Mouse (Mus musculus): ENCODE data around the gene Rassf5. TPM values are rescaled to one million over a fixed set of nuclear protein-coding genes. Genes with fewer than 3 reads are reported as not detected.
A peak's percentile ranks its signal among the peaks of the same experiment; 100 is the strongest.

The Rassf5 gene
- polyA plus RNA-seq, 1 experiment from 2014 or later: 1.7 TPM

DNA sequence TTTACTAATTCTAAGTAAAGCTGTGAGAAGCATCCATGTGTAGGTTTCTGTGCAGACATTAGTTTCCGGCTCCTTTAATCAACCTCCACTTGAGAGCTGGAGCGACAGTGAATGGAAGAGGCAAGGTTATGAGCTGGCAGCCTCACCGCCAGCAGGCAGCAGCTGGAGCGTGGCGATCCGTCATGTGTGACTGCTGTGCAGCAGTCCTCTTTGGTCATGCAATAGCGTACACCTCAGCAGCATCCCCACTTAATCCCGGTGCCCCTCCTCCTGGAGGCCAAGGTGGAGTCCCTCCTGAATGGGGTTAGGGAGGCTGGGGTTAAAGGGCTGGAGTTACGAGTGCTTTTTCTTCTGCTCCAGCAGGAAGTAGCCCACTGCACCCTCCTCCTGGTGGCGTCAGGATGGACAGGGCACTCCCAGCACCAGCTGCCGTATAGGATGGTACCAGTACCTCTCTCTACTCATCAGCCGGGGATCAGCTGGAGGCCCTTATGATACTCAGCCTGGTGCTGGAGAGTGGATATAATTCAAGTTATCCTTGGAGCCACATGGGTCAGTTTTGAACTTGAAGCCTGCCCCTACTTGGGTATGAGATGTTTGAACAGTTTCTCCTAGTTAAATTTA is 20.1 kb downstream of the Rassf5 start:
- Histone ChIP-seq H3K27me3 (no peaks in the 10 kb centered on the region), H3K27ac (no peak overlapping the region), H3K9ac (no peak overlapping the region), H3K4me1 (no peaks in the 10 kb centered on the region), H3K9me3 (no peaks in the 10 kb centered on the region), H3K4me2 (no peak overlapping the region), H3K4me3 (no peak overlapping the region), H3K36me3 (no peaks in the 10 kb centered on the region)
- no peak for ATAC-seq (ENCODE audit: insufficient number of reproducible peaks, insufficient read depth, low FRiP score, low TSS enrichment, low read depth)
- WGBS: 64% methylated on average over 12 of the region's 12 CpGs

DNA sequence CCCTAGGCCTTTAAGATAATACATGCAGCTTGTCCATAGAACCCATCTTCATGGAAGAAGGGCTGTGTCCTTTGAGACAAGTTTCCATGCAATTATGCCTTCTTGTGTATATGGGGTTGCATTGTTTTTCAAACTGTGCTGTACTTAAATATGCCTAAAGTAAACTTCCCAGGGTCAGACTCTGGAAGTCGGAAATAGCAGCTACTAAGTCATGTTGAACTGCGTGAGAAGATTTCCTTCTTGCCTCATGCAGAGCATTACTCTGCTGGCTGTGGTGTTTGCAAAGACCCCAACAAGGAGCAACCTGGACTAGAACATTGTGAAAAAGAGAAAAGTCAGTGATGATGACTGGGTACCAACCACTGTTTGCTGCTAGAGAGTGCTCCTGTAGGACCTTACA is 21.7 kb downstream of the Rassf5 start:
- H3K9ac ChIP-seq: no peak overlapping the region
- H3K4me2 ChIP-seq: no peak overlapping the region
- no peak overlapping the region for H3K27ac ChIP-seq
- no peaks in the 10 kb centered on the region for H3K4me1 ChIP-seq
- ATAC-seq (ENCODE audit: insufficient number of reproducible peaks, insufficient read depth, low FRiP score, low TSS enrichment, low read depth): no peak
- WGBS: 88% methylated on average over 2 of the region's 2 CpGs
- H3K36me3 ChIP-seq: no peaks in the 10 kb centered on the region
- no peaks in the 10 kb centered on the region for H3K27me3 ChIP-seq
- no peaks in the 10 kb centered on the region for H3K9me3 ChIP-seq
- H3K4me3 ChIP-seq: no peak overlapping the region

DNA sequence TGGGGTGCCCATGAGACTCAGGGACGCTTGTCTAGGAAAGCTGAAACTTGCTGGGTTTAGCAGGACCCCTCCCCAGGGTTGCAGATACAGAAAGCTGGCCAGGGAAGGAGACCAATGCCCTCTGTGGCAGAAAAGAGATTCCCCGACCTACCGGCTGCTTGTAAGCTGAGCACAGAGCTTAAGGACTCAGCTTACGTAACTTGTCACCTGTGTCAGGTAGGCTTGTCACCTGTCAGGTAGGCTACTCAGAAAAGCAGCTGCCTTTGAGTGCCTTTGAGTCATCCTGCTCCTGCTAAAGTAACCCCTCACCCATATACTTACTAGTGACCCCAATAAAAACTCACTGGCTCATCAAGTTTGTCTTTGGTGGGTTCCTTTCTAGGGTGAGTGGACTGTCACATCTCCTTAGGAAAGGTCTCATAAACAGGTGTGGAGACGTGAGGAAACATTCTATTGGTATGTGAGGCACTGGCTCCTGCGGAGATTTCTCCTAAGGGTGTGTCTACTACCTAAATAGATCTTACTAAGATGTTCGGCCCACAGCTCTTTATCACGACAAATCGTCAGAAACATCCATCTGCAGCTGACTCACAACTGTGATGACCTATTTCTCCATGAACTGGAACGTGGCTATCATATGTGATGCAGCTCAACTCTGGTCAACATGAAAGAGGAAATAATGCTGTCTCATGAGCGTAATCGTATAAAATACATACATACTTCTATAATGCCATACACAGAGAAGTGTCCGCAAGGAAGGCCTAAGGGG is 23.1 kb downstream of the Rassf5 start:
- ATAC-seq (ENCODE audit: insufficient number of reproducible peaks, insufficient read depth, low FRiP score, low TSS enrichment, low read depth): no peak
- Histone ChIP-seq H3K36me3 (no peaks in the 10 kb centered on the region), H3K27me3 (no peaks in the 10 kb centered on the region)

DNA sequence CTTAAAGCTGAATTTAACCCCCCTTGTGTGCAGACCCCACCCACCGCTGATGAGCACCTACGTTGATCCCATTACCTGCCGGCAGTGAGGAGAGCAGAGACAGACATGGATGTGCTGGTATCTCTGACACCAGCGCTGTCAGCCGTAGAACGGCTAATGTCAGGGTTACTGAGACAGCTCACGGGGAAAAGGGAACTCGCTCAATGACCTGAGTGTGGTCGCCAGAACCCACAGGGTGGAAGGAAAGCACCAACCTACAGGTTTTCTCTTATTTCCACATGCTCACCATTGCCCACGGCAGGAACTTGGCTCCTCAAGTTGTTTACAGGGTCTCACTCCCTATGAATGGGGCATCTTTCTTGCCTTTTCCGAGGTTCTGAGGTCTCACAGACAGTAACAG is 26.1 kb downstream of the Rassf5 start:
- H3K9ac ChIP-seq: no peak overlapping the region
- no peaks in the 10 kb centered on the region for H3K36me3 ChIP-seq
- H3K4me1 ChIP-seq: no peaks in the 10 kb centered on the region
- H3K27me3 ChIP-seq: no peaks in the 10 kb centered on the region
- H3K4me2 ChIP-seq: no peak overlapping the region
- no peak overlapping the region for H3K4me3 ChIP-seq
- no peaks in the 10 kb centered on the region for H3K9me3 ChIP-seq
- H3K27ac ChIP-seq: no peak overlapping the region
- 90% methylated on average over 11 of the region's 11 CpGs for WGBS
- ATAC-seq (ENCODE audit: insufficient number of reproducible peaks, insufficient read depth, low FRiP score, low TSS enrichment, low read depth): no peak

More for the DNA sequence above, 23.1 kb downstream of the Rassf5 start:
- no peaks in the 10 kb centered on the region for H3K9me3 ChIP-seq
- H3K4me3 ChIP-seq: no peak overlapping the region
- H3K4me1 ChIP-seq: no peaks in the 10 kb centered on the region
- no peak overlapping the region for H3K4me2 ChIP-seq
- H3K9ac ChIP-seq: no peak overlapping the region
- no peak overlapping the region for H3K27ac ChIP-seq
- WGBS: 77% methylated on average over 13 of the region's 13 CpGs

DNA sequence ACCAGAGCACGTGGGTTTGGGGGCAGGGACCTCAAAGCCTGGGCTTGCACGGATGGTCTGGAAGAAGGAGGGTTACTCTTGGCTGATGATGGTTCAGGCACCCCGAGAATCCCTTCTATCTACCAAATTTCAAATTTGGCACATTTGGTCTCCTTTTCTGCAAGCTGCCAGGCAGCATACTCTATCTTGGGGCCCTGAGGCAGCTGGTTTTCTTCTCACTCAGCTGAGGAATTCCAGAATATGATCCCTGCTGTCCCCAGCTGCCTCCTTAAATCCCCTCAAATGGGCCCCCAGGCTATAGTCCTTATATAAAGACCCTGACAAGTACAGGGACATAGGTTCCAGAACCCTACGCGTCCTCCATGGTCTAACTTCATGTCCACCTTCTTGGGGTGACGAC is 31.7 kb downstream of the Rassf5 start:
- H3K4me3 ChIP-seq: no peak overlapping the region
- ATAC-seq (ENCODE audit: insufficient number of reproducible peaks, insufficient read depth, low FRiP score, low TSS enrichment, low read depth): no peak
- 75% methylated on average over 6 of the region's 6 CpGs for WGBS
- no peaks in the 10 kb centered on the region for H3K9me3 ChIP-seq
- no peaks in the 10 kb centered on the region for H3K36me3 ChIP-seq
- H3K27ac ChIP-seq: no peak overlapping the region
- H3K27me3 ChIP-seq: no peaks in the 10 kb centered on the region
- H3K4me2 ChIP-seq: no peak overlapping the region
- no peak overlapping the region for H3K9ac ChIP-seq
- H3K4me1 ChIP-seq: peaks cover 15% of the 10 kb centered on the region

DNA sequence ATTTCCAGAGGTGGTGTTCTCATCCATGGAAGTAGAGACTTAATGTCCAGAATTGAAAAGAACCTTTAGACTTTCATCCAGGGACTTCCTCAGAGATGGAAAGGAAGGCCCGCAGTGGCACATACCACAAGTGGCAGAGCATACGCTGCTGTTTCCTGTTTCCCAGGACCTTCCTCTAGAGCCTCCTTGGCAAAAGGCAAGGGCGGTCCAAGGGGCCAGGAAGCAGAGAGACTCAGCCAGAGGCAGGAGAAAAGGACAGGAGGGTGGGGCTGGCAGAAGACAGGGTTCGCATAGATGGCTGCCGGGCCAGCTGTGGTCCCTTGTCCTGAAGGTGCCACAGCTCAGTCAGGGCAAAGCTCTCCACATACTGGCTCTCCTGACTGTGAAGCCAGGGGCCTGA is 32.1 kb downstream of the Rassf5 start:
- 68% methylated on average over 5 of the region's 5 CpGs for WGBS
- H3K36me3 ChIP-seq: no peaks in the 10 kb centered on the region

DNA sequence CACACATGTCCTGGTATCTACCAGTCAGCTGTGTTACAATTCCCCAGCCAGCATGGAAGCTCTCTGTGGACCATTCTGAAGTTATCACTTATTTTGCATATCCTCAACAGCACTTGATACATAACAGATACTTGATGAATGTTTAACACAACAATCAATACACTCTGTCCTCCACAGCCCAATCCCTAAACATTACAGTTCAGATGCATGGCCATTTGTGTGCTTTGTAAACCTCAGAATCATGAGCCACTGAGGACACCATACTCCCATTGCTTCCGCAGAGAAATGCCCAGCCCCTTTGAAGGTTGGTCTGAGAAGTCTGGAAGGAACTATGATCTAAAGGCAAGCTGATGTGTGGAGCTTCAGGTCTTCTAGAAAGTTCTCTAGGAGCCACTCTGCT is 33.4 kb downstream of the Rassf5 start:
- 84% methylated on average over 1 of the region's 1 CpGs for WGBS
- Histone ChIP-seq H3K27ac (no peak overlapping the region), H3K4me1 (peaks cover 17% of the 10 kb centered on the region), H3K36me3 (no peaks in the 10 kb centered on the region), H3K9me3 (no peaks in the 10 kb centered on the region), H3K9ac (no peak overlapping the region), H3K4me3 (no peak overlapping the region), H3K27me3 (no peaks in the 10 kb centered on the region), H3K4me2 (no peak overlapping the region)
- ATAC-seq (ENCODE audit: insufficient number of reproducible peaks, insufficient read depth, low FRiP score, low TSS enrichment, low read depth): no peak

More for the DNA sequence above, 32.1 kb downstream of the Rassf5 start:
- Histone ChIP-seq H3K9ac (no peak overlapping the region), H3K4me1 (peaks cover 15% of the 10 kb centered on the region), H3K4me2 (no peak overlapping the region), H3K27me3 (no peaks in the 10 kb centered on the region), H3K9me3 (no peaks in the 10 kb centered on the region), H3K27ac (no peak overlapping the region), H3K4me3 (no peak overlapping the region)
- ATAC-seq (ENCODE audit: insufficient number of reproducible peaks, insufficient read depth, low FRiP score, low TSS enrichment, low read depth): no peak

DNA sequence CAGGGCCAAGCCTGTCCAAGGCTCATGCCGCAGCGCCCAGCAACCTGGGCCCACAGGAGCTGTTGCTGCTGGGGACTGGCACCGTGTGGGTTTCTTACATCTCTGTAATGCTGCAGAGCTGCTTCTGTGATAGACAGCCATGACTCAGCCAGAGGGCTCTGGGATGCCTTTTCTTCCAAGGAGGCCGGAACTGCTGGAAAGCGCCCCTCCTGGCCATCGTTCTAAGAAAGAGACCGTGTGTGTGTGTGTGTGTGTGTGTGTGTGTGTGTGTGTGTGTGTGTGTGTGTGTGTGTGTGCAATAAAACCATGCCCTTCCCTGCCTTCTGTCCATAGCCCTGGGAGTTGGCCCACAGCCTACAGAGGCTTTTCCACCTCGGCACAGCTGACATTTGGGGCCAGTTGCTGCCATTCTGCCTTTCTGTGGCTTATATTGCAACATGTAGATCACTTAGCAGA is 35.1 kb downstream of the Rassf5 start:
- Histone ChIP-seq H3K4me1 (peaks cover 17% of the 10 kb centered on the region), H3K9ac (no peak overlapping the region), H3K27ac (no peak overlapping the region), H3K27me3 (no peaks in the 10 kb centered on the region), H3K4me2 (no peak overlapping the region), H3K4me3 (no peak overlapping the region), H3K9me3 (no peaks in the 10 kb centered on the region), H3K36me3 (no peaks in the 10 kb centered on the region)
- ATAC-seq (ENCODE audit: insufficient number of reproducible peaks, insufficient read depth, low FRiP score, low TSS enrichment, low read depth): no peak
- 57% methylated on average over 8 of the region's 8 CpGs for WGBS

DNA sequence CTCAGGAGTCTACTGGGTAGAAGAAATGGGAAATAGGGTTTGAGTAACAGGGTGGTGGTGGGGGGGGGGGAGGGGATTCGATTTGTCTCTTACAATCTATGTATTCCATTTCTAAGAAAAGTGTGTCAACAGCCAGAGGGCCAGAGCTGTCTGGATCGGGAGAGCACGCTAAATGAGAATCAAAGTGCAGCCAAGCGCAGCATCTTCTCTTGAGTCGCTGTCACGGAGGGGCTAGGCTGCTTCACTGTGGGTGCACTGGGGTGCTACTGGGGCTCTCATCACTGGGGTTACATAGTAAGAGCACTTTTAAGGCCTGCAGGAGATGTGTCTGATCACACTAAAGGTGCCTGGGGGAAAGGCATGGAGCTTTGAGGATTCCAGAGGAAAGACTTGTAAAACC is 36.3 kb downstream of the Rassf5 start:
- ATAC-seq (ENCODE audit: insufficient number of reproducible peaks, insufficient read depth, low FRiP score, low TSS enrichment, low read depth): no peak
- Histone ChIP-seq H3K27ac (no peak overlapping the region), H3K9me3 (no peaks in the 10 kb centered on the region), H3K4me2 (no peak overlapping the region), H3K27me3 (no peaks in the 10 kb centered on the region), H3K4me3 (no peak overlapping the region), H3K36me3 (no peaks in the 10 kb centered on the region), H3K9ac (0 out of 2 replicates have a peak overlapping the region, but pooled peaks have one; percentile 36), H3K4me1 (peaks cover 17% of the 10 kb centered on the region)
- 76% methylated on average over 6 of the region's 6 CpGs for WGBS

DNA sequence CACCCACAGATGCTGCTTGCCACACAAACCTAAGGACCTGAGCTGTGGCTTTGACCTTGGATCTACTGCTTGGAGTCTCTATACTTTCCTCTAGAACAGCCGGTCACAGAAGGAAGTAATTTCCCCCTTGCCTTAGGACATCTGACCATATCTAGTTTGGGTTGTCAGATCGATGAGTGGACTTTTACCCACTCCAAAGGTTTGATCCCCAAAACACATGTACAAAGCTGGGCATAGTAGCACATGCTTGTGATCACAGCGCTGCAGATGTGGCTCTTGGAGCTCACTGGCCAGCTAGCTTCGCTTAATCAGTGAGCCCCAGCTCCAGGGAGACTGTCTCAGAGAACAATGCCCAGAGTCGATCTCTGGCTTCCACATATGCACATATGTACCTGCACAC is 37.0 kb downstream of the Rassf5 start:
- H3K27me3 ChIP-seq: peaks cover 3% of the 10 kb centered on the region; the same call in 1 of the 2 replicates
- no peak overlapping the region for H3K4me3 ChIP-seq
- no peak for ATAC-seq (ENCODE audit: insufficient number of reproducible peaks, insufficient read depth, low FRiP score, low TSS enrichment, low read depth)
- H3K9ac ChIP-seq: no peak overlapping the region
- H3K4me1 ChIP-seq: peaks cover 11% of the 10 kb centered on the region
- H3K4me2 ChIP-seq: no peak overlapping the region
- H3K27ac ChIP-seq: no peak overlapping the region
- WGBS: 78% methylated on average over 5 of the region's 5 CpGs
- H3K9me3 ChIP-seq: no peaks in the 10 kb centered on the region
- no peaks in the 10 kb centered on the region for H3K36me3 ChIP-seq

DNA sequence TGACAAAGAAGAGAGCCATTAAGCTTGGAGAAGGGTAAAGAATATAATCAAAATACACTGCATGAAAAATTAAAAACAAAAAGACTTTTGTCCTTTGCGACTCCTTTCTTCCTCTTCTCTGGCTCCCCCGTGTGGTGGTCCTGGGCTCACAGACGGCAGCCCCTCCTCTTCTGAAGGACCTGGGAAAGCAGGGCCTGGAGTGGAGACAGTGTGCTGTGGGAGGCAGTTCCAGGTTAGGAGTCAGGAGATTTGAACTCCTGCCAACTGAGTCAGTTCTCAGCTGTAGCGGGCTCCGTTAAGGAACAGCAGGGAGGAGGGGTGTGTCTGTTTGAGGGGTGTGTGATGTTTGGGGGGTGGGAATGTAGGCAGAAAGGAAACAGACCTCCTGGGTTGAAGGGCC is 37.5 kb downstream of the Rassf5 start:
- H3K4me2 ChIP-seq: no peak overlapping the region
- no peaks in the 10 kb centered on the region for H3K36me3 ChIP-seq
- 6% methylated on average over 5 of the region's 5 CpGs for WGBS
- ATAC-seq (ENCODE audit: insufficient number of reproducible peaks, insufficient read depth, low FRiP score, low TSS enrichment, low read depth): no peak
- H3K27ac ChIP-seq: no peak overlapping the region
- H3K9ac ChIP-seq: no peak overlapping the region
- H3K9me3 ChIP-seq: no peaks in the 10 kb centered on the region
- H3K27me3 ChIP-seq: peaks cover 3% of the 10 kb centered on the region; the same call in 1 of the 2 replicates
- 0 out of 2 replicates have a peak, but pooled peaks cover 9% of the 10 kb centered on the region for H3K4me1 ChIP-seq
- no peak overlapping the region for H3K4me3 ChIP-seq

DNA sequence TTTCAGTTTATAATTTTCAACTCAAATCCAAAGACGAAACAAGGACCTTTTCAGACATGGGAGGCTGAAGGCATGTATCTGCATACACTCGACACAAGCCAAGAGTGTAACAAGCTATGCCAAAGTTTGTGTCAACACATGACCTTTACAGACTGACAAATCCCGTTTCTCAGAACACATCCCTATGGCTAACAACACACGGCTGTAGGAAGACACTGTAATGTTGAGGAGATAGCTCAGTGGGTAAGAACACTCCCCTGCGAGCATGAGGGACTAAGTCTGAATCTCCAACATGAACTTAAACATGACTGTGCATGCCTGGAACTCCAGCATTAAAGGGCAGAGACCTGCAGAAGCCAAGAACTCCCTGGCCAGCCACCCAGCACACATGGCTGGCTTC is 38.7 kb downstream of the Rassf5 start:
- peaks cover 3% of the 10 kb centered on the region; the same call in 1 of the 2 replicates for H3K27me3 ChIP-seq
- H3K9ac ChIP-seq: no peak overlapping the region
- no peaks in the 10 kb centered on the region for H3K9me3 ChIP-seq
- peaks cover 15% of the 10 kb centered on the region for H3K4me1 ChIP-seq
- no peaks in the 10 kb centered on the region for H3K36me3 ChIP-seq
- H3K4me3 ChIP-seq: no peak overlapping the region
- H3K4me2 ChIP-seq: no peak overlapping the region
- no peak for ATAC-seq (ENCODE audit: insufficient number of reproducible peaks, insufficient read depth, low FRiP score, low TSS enrichment, low read depth)
- no peak overlapping the region for H3K27ac ChIP-seq
- WGBS: 78% methylated on average over 5 of the region's 5 CpGs

Data from embryonic facial prominence, embryonic 13.5 days (tissue).